Mouse (Mus musculus) intestine, embryonic 15.5 days (tissue): ENCODE measurements around the gene Ggt6. TPM values are rescaled to one million over a fixed set of nuclear protein-coding genes. Genes with fewer than 3 reads are reported as not detected.

Experiments
- ATAC-seq: fragments of 200-750 bp; cut with Nextera tagmentation; 2 replicates; pipeline ENCODE4 v1.8.0; 2017; ENCODE audit warnings: moderate TSS enrichment, moderate library complexity
- H3K27ac ChIP-seq: fragments of 300-500 bp; sonication (generic); 2 replicates; pipeline ENCODE4 v1.5.1; 2015; ENCODE audit warnings: mild to moderate bottlenecking, inconsistent platforms
- H3K27me3 ChIP-seq: fragments of 300-500 bp; sonication (generic); replicated peaks from 2 replicates; pipeline ENCODE4 v1.6.1; 2015; ENCODE audit warnings: inconsistent platforms
- H3K36me3 ChIP-seq: fragments of 300-500 bp; sonication (generic); 2 replicates; pipeline ENCODE4 v1.6.1; 2015; ENCODE audit warnings: inconsistent platforms
- H3K4me1 ChIP-seq: fragments of 300-500 bp; sonication (generic); replicated peaks from 2 replicates; pipeline ENCODE4 v1.6.1; 2015; ENCODE audit warnings: inconsistent platforms
- H3K4me2 ChIP-seq: fragments of 300-500 bp; sonication (generic); replicated peaks from 2 replicates; pipeline ENCODE4 v1.6.1; 2015; ENCODE audit warnings: mild to moderate bottlenecking, inconsistent platforms
- H3K4me3 ChIP-seq: fragments of 300-500 bp; sonication (generic); replicated peaks from 2 replicates; pipeline ENCODE4 v1.5.1; 2015; ENCODE audit warnings: inconsistent platforms
- H3K9ac ChIP-seq: fragments of 300-500 bp; sonication (generic); 2 replicates; pipeline ENCODE4 v1.6.1; 2015; ENCODE audit warnings: inconsistent platforms
- H3K9me3 ChIP-seq: fragments of 300-500 bp; sonication (generic); 2 replicates; pipeline ENCODE4 v1.6.1; 2016; ENCODE audit warnings: inconsistent platforms
- WGBS: fragments of 180-500 bp; shearing (Covaris S2); methylation state at CpG from one replicate; pipeline ENCODE4 v1.1.7; 2015; 5-methylcytosine and 5-hydroxymethylcytosine counted together
- polyA plus RNA-seq: library from polyadenylated mRNA; unstranded; fragments of >200 nt; fragmentation: Nextera tagmentation; extraction: Ambion mirVana; gene quantifications from 2 replicates; pipeline ENCODE4 v1.2.1, GENCODE M21; 2015

The Ggt6 gene
- polyA plus RNA-seq, 1 experiment from 2014 or later, result 11.5 TPM

- H3K36me3 ChIP-seq, result peaks cover 11% of the 10 kb centered on the region; the same call in 1 of the 2 replicates
- H3K4me1 ChIP-seq, result peaks cover 26% of the 10 kb centered on the region
- no peak overlapping the region for H3K9ac ChIP-seq
- ATAC-seq, result no peak
- H3K9me3 ChIP-seq, result no peaks in the 10 kb centered on the region
- H3K27me3 ChIP-seq, result no peaks in the 10 kb centered on the region
- no peak overlapping the region for H3K4me3 ChIP-seq
- no peak overlapping the region for H3K4me2 ChIP-seq
- no peak overlapping the region for H3K27ac ChIP-seq
- 70% methylated on average over 5 of the region's 5 CpGs for WGBS
Measured at GRCm38 (mm10) chr11:72402017-72402416, 33.3 kb upstream of the Ggt6 start.

GRCm38 (mm10) chr11:72402969-72403368 is 32.4 kb upstream of the Ggt6 start:
- no peak overlapping the region for H3K4me2 ChIP-seq
- no peaks in the 10 kb centered on the region for H3K27me3 ChIP-seq
- no peak for ATAC-seq
- H3K27ac ChIP-seq, result no peak overlapping the region
- H3K4me1 ChIP-seq, result peaks cover 25% of the 10 kb centered on the region
- no peak overlapping the region for H3K4me3 ChIP-seq
- 84% methylated on average over 12 of the region's 12 CpGs for WGBS
- no peak overlapping the region for H3K9ac ChIP-seq
- no peaks in the 10 kb centered on the region for H3K9me3 ChIP-seq
- peaks cover 11% of the 10 kb centered on the region; the same call in 1 of the 2 replicates for H3K36me3 ChIP-seq

GRCm38 (mm10) chr11:72405532-72405931 is 29.8 kb upstream of the Ggt6 start:
- H3K9me3 ChIP-seq, result no peaks in the 10 kb centered on the region
- H3K4me1 ChIP-seq, result peaks cover 43% of the 10 kb centered on the region
- 57% methylated on average over 4 of the region's 4 CpGs for WGBS
- no peak for ATAC-seq
- H3K36me3 ChIP-seq, result 0 out of 2 replicates have a peak, but pooled peaks cover 3% of the 10 kb centered on the region
- H3K4me3 ChIP-seq, result no peak overlapping the region
- H3K4me2 ChIP-seq, result no peak overlapping the region
- H3K27me3 ChIP-seq, result no peaks in the 10 kb centered on the region
- no peak overlapping the region for H3K9ac ChIP-seq
- H3K27ac ChIP-seq, result no peak overlapping the region

- peak; percentile 47 for ATAC-seq
- Histone ChIP-seq H3K4me2 (peak overlapping the region; percentile 98), H3K27ac (no peak overlapping the region), H3K9ac (no peak overlapping the region), H3K4me1 (peaks cover 46% of the 10 kb centered on the region), H3K27me3 (no peaks in the 10 kb centered on the region), H3K36me3 (no peaks in the 10 kb centered on the region), H3K4me3 (no peak overlapping the region), H3K9me3 (no peaks in the 10 kb centered on the region)
- 44% methylated on average over 8 of the region's 8 CpGs for WGBS
Measured at GRCm38 (mm10) chr11:72406079-72406675, 29.1 kb upstream of the Ggt6 start.

- Histone ChIP-seq H3K4me1 (peaks cover 50% of the 10 kb centered on the region), H3K36me3 (no peaks in the 10 kb centered on the region), H3K27ac (peak overlapping the region; percentile 39; the same call in 1 of the 2 replicates), H3K4me2 (peak overlapping the region; percentile 98), H3K4me3 (no peak overlapping the region), H3K27me3 (no peaks in the 10 kb centered on the region), H3K9ac (no peak overlapping the region), H3K9me3 (no peaks in the 10 kb centered on the region)
- no peak for ATAC-seq
- WGBS, result 25% methylated on average over 3 of the region's 3 CpGs
Measured at GRCm38 (mm10) chr11:72407081-72407480, 28.2 kb upstream of the Ggt6 start.

GRCm38 (mm10) chr11:72407574-72407973 is 27.8 kb upstream of the Ggt6 start:
- Histone ChIP-seq H3K9me3 (no peaks in the 10 kb centered on the region), H3K4me2 (peak overlapping the region; percentile 98), H3K9ac (no peak overlapping the region), H3K27ac (peak overlapping the region; percentile 39; the same call in 1 of the 2 replicates), H3K27me3 (no peaks in the 10 kb centered on the region), H3K36me3 (no peaks in the 10 kb centered on the region), H3K4me1 (peaks cover 52% of the 10 kb centered on the region), H3K4me3 (no peak overlapping the region; the same call in 1 of the 2 replicates)
- no peak for ATAC-seq
- 14% methylated on average over 7 of the region's 7 CpGs for WGBS

GRCm38 (mm10) chr11:72408451-72409170 is 26.7 kb upstream of the Ggt6 start:
- Histone ChIP-seq H3K4me3 (peak overlapping the region; percentile 93; the same call in 1 of the 2 replicates), H3K4me2 (peak overlapping the region; percentile 98), H3K9ac (0 out of 2 replicates have a peak overlapping the region, but pooled peaks have one; percentile 1), H3K27ac (peak overlapping the region; percentile 3; the same call in 1 of the 2 replicates), H3K9me3 (no peaks in the 10 kb centered on the region), H3K27me3 (no peaks in the 10 kb centered on the region), H3K4me1 (peaks cover 52% of the 10 kb centered on the region), H3K36me3 (no peaks in the 10 kb centered on the region)
- 34% methylated on average over 9 of the region's 9 CpGs for WGBS
- ATAC-seq, result no peak

- 56% methylated on average over 12 of the region's 12 CpGs for WGBS
- H3K4me1 ChIP-seq, result peaks cover 52% of the 10 kb centered on the region
Measured at GRCm38 (mm10) chr11:72409649-72410385, 25.5 kb upstream of the Ggt6 start.

GRCm38 (mm10) chr11:72410521-72411092 is 24.7 kb upstream of the Ggt6 start:
- Histone ChIP-seq H3K36me3 (no peaks in the 10 kb centered on the region), H3K27me3 (no peaks in the 10 kb centered on the region), H3K4me3 (peak overlapping the region; percentile 93), H3K27ac (peak overlapping the region; percentile 79), H3K9me3 (no peaks in the 10 kb centered on the region), H3K4me1 (peaks cover 51% of the 10 kb centered on the region), H3K4me2 (peak overlapping the region; percentile 98), H3K9ac (peak overlapping the region; percentile 87)
- ATAC-seq, result peak; percentile 60
- 4% methylated on average over 25 of the region's 25 CpGs for WGBS

More at GRCm38 (mm10) chr11:72409649-72410385, 25.5 kb upstream of the Ggt6 start:
- Histone ChIP-seq H3K4me3 (peak overlapping the region; percentile 93), H3K9me3 (no peaks in the 10 kb centered on the region), H3K9ac (peak overlapping the region; percentile 23; the same call in 1 of the 2 replicates), H3K27ac (peak overlapping the region; percentile 32), H3K36me3 (no peaks in the 10 kb centered on the region), H3K4me2 (peak overlapping the region; percentile 98), H3K27me3 (no peaks in the 10 kb centered on the region)
- ATAC-seq, result no peak

GRCm38 (mm10) chr11:72411093-72411921 is 24.0 kb upstream of the Ggt6 start, which contains the start of gene Smtnl2:
Smtnl2 (minus strand) TSS chr11:72411713.
- Histone ChIP-seq H3K4me1 (peaks cover 44% of the 10 kb centered on the region), H3K9ac (peak within 1 kb of the TSS; percentile 87), H3K27me3 (no peaks in the 10 kb centered on the region), H3K27ac (peak within 1 kb of the TSS; percentile 79), H3K9me3 (no peaks in the 10 kb centered on the region), H3K36me3 (no peaks in the 10 kb centered on the region), H3K4me2 (peak within 1 kb of the TSS; percentile 98), H3K4me3 (peak within 1 kb of the TSS; percentile 93)
- under 1% methylated on average over 86 of the region's 86 CpGs for WGBS
- ATAC-seq, result peak; percentile 93

GRCm38 (mm10) chr11:72411945-72412344 is 23.4 kb upstream of the Ggt6 start:
- peak; percentile 13 for ATAC-seq
- Histone ChIP-seq H3K4me3 (peak overlapping the region; percentile 93), H3K4me1 (peaks cover 38% of the 10 kb centered on the region), H3K27ac (peak overlapping the region; percentile 79; the same call in 1 of the 2 replicates), H3K4me2 (peak overlapping the region; percentile 98), H3K27me3 (no peaks in the 10 kb centered on the region), H3K9me3 (no peaks in the 10 kb centered on the region), H3K36me3 (no peaks in the 10 kb centered on the region), H3K9ac (peak overlapping the region; percentile 87)
- 17% methylated on average over 9 of the region's 9 CpGs for WGBS
